ENCODE assay signal across 12 mouse cellular contexts in the genomic region with DNA sequence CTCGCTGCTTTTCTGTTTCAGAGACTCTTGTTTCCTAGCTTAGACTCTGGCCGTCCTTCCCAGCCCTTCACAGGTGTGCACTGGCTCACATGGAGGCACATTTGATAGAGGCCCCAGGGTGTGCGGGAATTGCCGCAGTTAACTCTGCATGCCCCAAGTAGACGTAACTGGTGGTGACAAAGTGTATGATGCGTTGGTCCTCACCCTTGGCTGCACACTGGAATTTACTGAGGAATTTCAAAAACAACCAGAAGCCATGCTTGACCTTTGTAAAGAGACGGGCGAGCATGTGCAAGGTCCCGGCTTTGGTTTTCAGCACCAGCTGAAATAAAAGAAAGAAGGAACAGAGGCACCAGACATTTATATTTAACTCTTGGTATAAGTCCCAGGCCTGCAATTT.
A peak's percentile ranks its signal among the peaks of the same experiment; 100 is the strongest.
DNase-seq lines count a peak whose midpoint lies in the region; ATAC-seq and TF ChIP-seq lines count a peak whose summit lies in the region.
"Had no signal": no experiment of that assay in that cellular context is flagged by ENCODE, and none has a peak within 500 bp of the region (broad histone marks: within the 10 kb centered on the region; RNA-seq: fewer than 3 reads in every experiment).

No protein-coding gene starts in this region.

- H3K4me2 ChIP-seq in midbrain, embryonic 16.5 days (ENCODE audit: low read length), result no peak overlapping the region
- no peak overlapping the region for H3K4me2 ChIP-seq in midbrain, embryonic 14.5 days (ENCODE audit: low read length)
- H3K4me2 ChIP-seq in kidney, embryonic 16.5 days (replicated peaks; ENCODE audit: low read depth, low read length), result no peak overlapping the region
- H3K4me2 ChIP-seq in limb, embryonic 13.5 days (replicated peaks), result no peak overlapping the region
- H3K4me2 ChIP-seq: liver, embryonic 11.5 days; neural tube, embryonic 12.5 days had no signal

- no peak overlapping the region for H3K9ac ChIP-seq in midbrain, embryonic 16.5 days (ENCODE audit: low read depth, low read length)
- H3K9ac ChIP-seq in midbrain, embryonic 14.5 days (replicated peaks; ENCODE audit: low read length), result no peak overlapping the region
- no peak overlapping the region for H3K9ac ChIP-seq in kidney, embryonic 16.5 days (replicated peaks; ENCODE audit: low read length)
- peak overlapping the region; percentile 31; the same call in 1 of the 2 replicates for H3K9ac ChIP-seq in limb, embryonic 13.5 days
- H3K9ac ChIP-seq: neural tube, embryonic 12.5 days had no signal

- 50% methylated on average over 9 of the region's 9 CpGs for WGBS in cerebellum, adult 2 months
- WGBS in midbrain, embryonic 16.5 days, result 48% methylated on average over 9 of the region's 9 CpGs
- WGBS in midbrain, embryonic 14.5 days, result 45% methylated on average over 9 of the region's 9 CpGs
- WGBS in kidney, embryonic 16.5 days, result 34% methylated on average over 9 of the region's 9 CpGs
- WGBS in limb, embryonic 13.5 days, result 48% methylated on average over 9 of the region's 9 CpGs

- no peak for DNase-seq in cerebellum, adult 2 months
- DNase-seq in cerebellum, adult 11-12 months, result no peak
- no peak for DNase-seq in midbrain, embryonic 14.5 days
- no peak for DNase-seq in B cell, adult 2 months
- no peak for DNase-seq in urinary bladder, postnatal 36 days (ENCODE audit: low spot score in 2 of 2)

- H3K4me3 ChIP-seq in cerebellum, adult 2 months (replicated peaks; ENCODE audit: insufficient read depth, low read depth, low read length), result no peak overlapping the region
- H3K4me3 ChIP-seq in midbrain, embryonic 16.5 days (ENCODE audit: low read depth, low read length), result no peak overlapping the region
- H3K4me3 ChIP-seq in midbrain, embryonic 14.5 days (replicated peaks; ENCODE audit: low read depth, low read length), result no peak overlapping the region
- no peak overlapping the region for H3K4me3 ChIP-seq in kidney, embryonic 16.5 days (ENCODE audit: low read length)
- H3K4me3 ChIP-seq in limb, embryonic 13.5 days, result no peak overlapping the region
- H3K4me3 ChIP-seq: neural tube, embryonic 12.5 days had no signal

- no peaks in the 10 kb centered on the region for H3K27me3 ChIP-seq in cerebellum, adult 2 months (ENCODE audit: control insufficient read depth, insufficient read depth, low read length)
- H3K27me3 ChIP-seq in midbrain, embryonic 16.5 days (ENCODE audit: control insufficient read depth, insufficient read depth, low read depth, low read length), result no peaks in the 10 kb centered on the region; the same call in 1 of the 2 replicates
- H3K27me3 ChIP-seq in midbrain, embryonic 14.5 days (ENCODE audit: control insufficient read depth, insufficient read depth, low read length), result 0 out of 2 replicates have a peak, but pooled peaks cover 4% of the 10 kb centered on the region
- no peaks in the 10 kb centered on the region for H3K27me3 ChIP-seq in kidney, embryonic 16.5 days (ENCODE audit: insufficient read depth, low read length)
- H3K27me3 ChIP-seq in limb, embryonic 13.5 days, result no peaks in the 10 kb centered on the region
- H3K27me3 ChIP-seq: neural tube, embryonic 12.5 days had no signal

- H3K4me1 ChIP-seq in cerebellum, adult 2 months (ENCODE audit: control insufficient read depth, insufficient read depth, low read length), result peaks cover 43% of the 10 kb centered on the region
- peaks cover 12% of the 10 kb centered on the region for H3K4me1 ChIP-seq in midbrain, embryonic 16.5 days (ENCODE audit: control insufficient read depth, insufficient read depth, low read length)
- H3K4me1 ChIP-seq in midbrain, embryonic 14.5 days (ENCODE audit: control insufficient read depth, insufficient read depth, low read length), result peaks cover 7% of the 10 kb centered on the region; the same call in 1 of the 2 replicates
- peaks cover 27% of the 10 kb centered on the region for H3K4me1 ChIP-seq in kidney, embryonic 16.5 days (ENCODE audit: insufficient read depth, low read length)
- peaks cover 24% of the 10 kb centered on the region for H3K4me1 ChIP-seq in limb, embryonic 13.5 days

- peak overlapping the region; percentile 26; the same call in 1 of the 2 replicates for H3K27ac ChIP-seq in cerebellum, adult 2 months (ENCODE audit: insufficient read depth, low read length)
- H3K27ac ChIP-seq in midbrain, embryonic 16.5 days (ENCODE audit: low read length), result no peak overlapping the region
- H3K27ac ChIP-seq in midbrain, embryonic 14.5 days (replicated peaks; ENCODE audit: low read depth, low read length), result no peak overlapping the region
- H3K27ac ChIP-seq in kidney, embryonic 16.5 days (ENCODE audit: low read length), result peak overlapping the region; percentile 21; the same call in 1 of the 2 replicates
- no peak overlapping the region for H3K27ac ChIP-seq in limb, embryonic 13.5 days
- H3K27ac ChIP-seq: neural tube, embryonic 12.5 days; stomach, postnatal 0 days had no signal

- no peak for TF ChIP-seq POLR2A in cerebellum, adult 2 months (IDR thresholded peaks at IDR 0.05; ENCODE audit: borderline replicate concordance, insufficient read depth, low read length)

- no peaks in the 10 kb centered on the region for H3K36me3 ChIP-seq in midbrain, embryonic 16.5 days (ENCODE audit: control insufficient read depth, insufficient read depth, low read length)
- no peaks in the 10 kb centered on the region for H3K36me3 ChIP-seq in midbrain, embryonic 14.5 days (ENCODE audit: control insufficient read depth, insufficient read depth, low read length)
- H3K36me3 ChIP-seq in kidney, embryonic 16.5 days (ENCODE audit: insufficient read depth, low read length), result no peaks in the 10 kb centered on the region
- H3K36me3 ChIP-seq in limb, embryonic 13.5 days, result no peaks in the 10 kb centered on the region
- H3K36me3 ChIP-seq: neural tube, embryonic 12.5 days had no signal

- H3K9me3 ChIP-seq in midbrain, embryonic 16.5 days (replicated peaks; ENCODE audit: control insufficient read depth, low read length, poor library complexity, severe bottlenecking), result no peaks in the 10 kb centered on the region
- H3K9me3 ChIP-seq in midbrain, embryonic 14.5 days (ENCODE audit: control insufficient read depth, low read length), result no peaks in the 10 kb centered on the region
- no peaks in the 10 kb centered on the region for H3K9me3 ChIP-seq in kidney, embryonic 16.5 days (ENCODE audit: low read length)
- no peaks in the 10 kb centered on the region for H3K9me3 ChIP-seq in limb, embryonic 13.5 days
- H3K9me3 ChIP-seq: neural tube, embryonic 12.5 days had no signal

- TF ChIP-seq CTCF in cerebellum, adult 2 months (IDR thresholded peaks at IDR 0.05; ENCODE audit: borderline replicate concordance, insufficient read depth, low read depth, low read length), result no peak

- ATAC-seq in midbrain, embryonic 16.5 days, result peak; percentile 41; the same call in 1 of the 2 replicates
- no peak for ATAC-seq in midbrain, embryonic 14.5 days (ENCODE audit: low FRiP score, low TSS enrichment)
- ATAC-seq in kidney, embryonic 16.5 days (ENCODE audit: low FRiP score, low TSS enrichment), result peak; percentile 65; the same call in 1 of the 2 replicates
- ATAC-seq in limb, embryonic 13.5 days (ENCODE audit: low FRiP score, low read depth), result no peak
- ATAC-seq: intestine, embryonic 16.5 days had no signal

Comparison
In these comparisons a context has a peak if more than half of its experiments do, and no peak if none do; other contexts are left out.
1. ATAC-seq: peak in midbrain, embryonic 16.5 days (single experiment) and kidney, embryonic 16.5 days (single experiment); none in midbrain, embryonic 14.5 days (single experiment) and limb, embryonic 13.5 days (single experiment).
2. H3K27ac ChIP-seq: peak in cerebellum, adult 2 months (single experiment) and kidney, embryonic 16.5 days (single experiment); none in midbrain, embryonic 16.5 days (single experiment), midbrain, embryonic 14.5 days (single experiment) and limb, embryonic 13.5 days (single experiment).